Mouse (Mus musculus): ENCODE data around the gene Gal3st1.
A peak's percentile ranks its signal among the peaks of the same experiment; 100 is the strongest.
"Not testable (repeated sequence)": the region's sequence is repeated elsewhere in the genome, so short reads cannot be mapped to it uniquely, and the experiment has no call there.

Gene Gal3st1

DNA sequence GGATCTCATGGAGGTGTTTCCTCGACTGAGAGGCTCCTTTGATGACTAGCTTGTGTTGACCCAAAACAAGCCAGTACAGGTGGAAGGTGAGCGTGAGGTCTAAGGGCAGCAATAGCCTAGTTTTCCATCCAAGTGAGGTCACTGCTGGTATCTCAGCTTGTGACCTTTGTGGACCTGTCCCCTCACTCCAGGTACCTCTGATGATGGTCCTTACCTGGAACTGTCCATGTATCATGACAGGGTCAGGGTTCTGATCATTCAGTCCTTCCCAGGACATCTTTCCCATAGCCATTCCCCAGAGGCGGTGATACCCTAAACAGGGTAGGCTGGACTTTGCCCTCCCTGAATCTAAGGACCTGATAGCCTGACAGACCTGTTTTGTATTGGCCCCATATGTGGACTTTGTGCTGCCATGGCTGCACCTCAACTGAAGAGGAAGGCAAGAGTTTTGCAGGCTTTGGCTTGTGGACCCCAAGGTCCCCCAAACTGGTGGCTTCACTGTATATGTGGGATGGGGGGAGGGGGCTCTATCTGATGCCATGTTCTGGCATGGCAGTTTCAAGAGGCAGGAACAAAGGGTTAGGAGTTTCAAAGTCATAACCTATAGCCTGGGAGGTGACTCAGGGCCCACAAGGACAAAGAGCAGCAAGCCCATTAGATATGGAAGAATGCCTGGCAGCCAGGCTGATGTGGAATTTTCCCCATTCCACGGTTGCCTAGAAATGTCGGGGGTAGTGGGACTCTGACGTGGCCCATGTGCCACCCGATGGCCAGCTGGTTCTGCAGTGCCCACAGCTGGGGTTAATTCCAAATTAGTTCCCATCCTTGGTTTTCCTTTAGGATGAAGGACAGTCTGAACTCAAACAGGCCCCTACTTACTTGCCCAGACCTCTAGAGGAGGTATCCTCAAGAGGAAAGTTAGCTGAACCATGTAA, 894 bp upstream of the Gal3st1 start:
- no peak for DNase-seq (ENCODE audit: low read depth in 2 of 2, low spot score in 2 of 2)

DNA sequence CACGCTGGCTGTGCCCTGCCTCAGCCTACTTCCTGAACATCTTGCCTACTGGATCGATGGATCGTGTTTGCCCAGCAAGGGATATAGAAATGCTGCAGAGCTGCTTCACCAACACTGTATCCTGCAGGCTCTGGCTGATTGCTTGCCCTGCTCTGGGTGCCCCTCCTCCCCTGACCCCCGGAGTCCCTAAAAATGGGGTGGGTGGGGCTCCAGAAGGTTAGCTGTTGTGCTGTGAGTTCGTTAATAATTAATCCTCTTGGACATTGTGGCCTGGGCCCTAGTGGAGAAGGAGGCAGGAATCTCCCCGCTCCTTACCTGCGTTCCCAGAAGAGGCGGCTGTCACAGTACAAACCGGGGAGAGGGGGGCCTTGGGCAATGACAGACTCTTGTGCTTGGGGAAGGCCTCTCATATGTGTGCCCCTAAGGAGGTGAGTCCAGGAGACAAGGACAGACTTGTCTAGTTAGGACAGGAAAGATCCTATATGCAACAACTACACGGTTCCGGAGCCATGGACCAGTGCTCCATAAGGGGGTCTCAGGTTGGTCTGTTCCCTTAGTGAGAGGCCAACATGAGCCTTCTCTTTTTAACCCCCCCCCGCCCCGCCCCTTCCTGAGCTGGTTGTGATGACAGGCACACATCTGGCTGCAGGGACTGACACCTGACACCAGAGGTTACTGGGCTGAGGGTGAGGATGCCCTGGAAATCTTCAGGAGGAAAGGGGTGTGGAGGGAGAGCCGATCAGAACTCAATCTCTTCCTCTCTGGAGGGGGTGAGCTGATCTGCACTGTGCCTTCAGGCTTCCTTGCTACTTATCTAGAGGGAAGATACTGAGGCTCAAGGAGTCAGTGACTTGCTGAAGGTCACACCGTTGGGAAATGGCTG, 668 bp downstream of the Gal3st1 start:
- DNase-seq (ENCODE audit: low read depth in 2 of 2, low spot score in 2 of 2): no peak

DNA sequence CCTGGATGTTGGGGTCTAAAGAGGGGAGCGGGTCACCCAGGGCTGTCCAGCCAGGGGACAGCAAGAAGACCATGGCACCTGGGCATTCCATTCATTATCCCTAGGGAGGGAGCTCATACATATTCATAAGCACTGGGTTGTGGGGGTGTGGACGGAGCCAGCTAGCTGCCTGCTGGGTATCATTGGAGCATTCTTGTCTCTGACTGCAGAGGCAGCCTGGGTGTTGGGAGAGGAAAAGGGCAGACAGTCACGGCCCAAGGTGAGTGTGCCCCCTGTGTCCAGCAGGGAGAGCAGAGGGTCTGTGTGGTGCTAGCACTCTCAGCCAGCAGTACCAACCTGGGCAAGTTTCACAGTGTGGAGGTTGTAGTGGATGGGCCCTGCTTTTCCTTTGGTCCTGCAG, 6.3 kb downstream of the Gal3st1 start:
- no peak for DNase-seq (ENCODE audit: low read depth in 2 of 2, low spot score in 2 of 2)

DNA sequence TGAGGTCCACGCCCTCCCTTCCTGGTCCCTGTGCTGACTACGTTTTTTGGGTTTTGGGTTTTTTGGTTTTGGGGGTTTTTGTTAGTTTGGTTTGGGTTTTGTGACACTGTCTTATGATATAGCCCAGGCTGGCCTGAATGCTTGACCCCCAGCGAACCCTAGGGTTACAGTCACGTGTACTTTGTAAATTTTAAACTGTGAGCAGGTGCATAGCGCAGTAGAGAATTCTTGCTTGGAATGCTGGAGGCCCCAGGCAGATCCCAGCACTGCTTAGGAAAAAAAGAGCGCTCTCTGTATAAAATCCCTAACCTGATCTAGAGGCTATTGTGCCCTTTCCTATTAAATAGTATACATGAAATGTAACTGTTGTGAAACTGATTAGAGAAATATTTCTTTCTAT, 9.7 kb downstream of the Gal3st1 start:
- DNase-seq (ENCODE audit: low read depth in 2 of 2, low spot score in 2 of 2): no peak

DNA sequence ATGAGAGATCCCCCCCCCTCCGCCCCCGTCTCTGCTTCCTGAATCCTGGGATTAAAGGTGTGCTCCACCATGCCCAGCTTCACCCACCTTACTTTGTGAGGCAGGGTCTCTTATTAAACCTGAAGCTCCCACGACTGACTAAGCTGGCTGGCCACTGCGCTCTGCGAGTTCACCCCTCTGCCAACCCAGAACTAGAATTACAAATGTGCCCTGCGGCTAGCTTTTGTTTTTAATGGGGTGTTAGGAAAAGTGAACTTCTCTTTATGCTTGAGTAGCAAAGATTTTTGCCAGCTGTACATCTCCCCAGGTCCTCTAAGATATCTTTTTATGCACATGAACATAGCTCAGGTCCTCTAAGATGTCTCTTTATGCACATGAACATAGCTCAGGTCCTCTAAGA, 10.5 kb downstream of the Gal3st1 start:
- DNase-seq (ENCODE audit: low read depth in 2 of 2, low spot score in 2 of 2): no peak

DNA sequence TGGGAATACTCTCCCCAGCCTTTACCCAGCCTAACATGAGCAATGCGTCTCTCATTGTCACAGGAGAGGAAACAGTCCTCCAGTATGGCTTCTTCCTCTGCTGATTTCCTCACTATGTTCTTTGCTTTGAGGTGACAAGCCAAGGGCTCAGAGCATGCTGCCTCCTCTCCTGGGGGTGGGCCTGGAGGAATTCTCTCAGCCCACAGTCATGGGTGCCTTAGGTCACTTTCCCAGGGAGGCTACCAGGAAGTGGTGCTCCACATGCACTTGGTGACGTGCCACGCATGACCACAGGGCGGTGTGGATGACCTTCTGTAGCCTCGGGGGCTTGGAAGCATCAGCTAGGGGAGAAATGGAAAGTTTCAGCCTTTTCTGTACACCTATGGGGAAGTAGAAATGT, 12.1 kb downstream of the Gal3st1 start:
- no peak for DNase-seq (ENCODE audit: low read depth in 2 of 2, low spot score in 2 of 2)

DNA sequence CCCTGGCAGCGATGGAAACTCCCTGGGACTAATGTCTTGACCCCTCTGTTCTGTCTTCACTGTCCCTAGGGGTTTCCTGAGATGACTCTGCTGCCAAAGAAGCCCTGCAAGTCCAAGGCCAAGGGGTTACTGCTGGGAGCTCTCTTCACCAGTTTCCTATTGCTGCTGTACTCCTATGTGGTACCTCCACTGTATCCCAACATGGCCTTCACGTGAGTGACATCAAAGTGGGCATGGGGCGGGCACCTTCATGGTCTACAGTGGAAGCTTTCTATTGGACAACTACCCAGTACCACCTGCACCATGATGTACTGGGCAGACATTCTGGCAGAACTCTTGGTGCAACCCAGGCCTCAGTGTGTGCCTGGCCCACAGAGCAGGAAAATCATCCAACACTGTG, 13.4 kb downstream of the Gal3st1 start:
- DNase-seq (ENCODE audit: low read depth in 2 of 2, low spot score in 2 of 2): no peak

DNA sequence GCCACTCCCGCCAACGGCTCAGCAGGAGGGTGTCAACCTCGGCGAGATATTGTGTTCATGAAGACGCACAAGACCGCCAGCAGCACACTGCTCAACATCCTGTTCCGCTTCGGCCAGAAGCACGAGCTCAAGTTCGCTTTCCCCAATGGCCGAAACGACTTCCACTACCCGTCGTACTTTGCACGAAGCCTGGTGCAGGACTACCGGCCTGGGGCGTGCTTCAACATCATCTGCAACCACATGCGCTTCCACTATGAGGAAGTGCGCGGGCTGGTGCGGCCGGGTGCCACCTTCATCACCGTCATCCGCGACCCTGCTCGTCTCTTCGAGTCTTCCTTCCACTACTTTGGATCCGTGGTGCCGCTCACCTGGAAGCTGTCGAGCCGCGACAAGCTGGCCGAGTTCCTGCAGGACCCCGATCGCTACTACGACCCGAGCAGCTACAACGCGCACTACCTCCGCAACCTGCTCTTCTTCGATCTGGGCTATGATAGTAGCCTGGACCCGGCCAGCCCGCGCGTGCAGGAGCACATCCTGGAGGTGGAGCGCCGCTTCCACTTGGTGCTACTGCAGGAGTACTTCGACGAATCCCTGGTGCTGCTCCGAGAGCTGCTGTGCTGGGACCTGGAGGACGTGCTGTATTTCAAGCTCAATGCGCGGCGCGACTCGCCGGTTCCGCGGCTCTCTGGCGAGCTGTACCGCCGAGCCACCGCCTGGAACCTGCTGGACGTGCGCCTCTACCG, 14.7 kb downstream of the Gal3st1 start:
- DNase-seq (ENCODE audit: low read depth in 2 of 2, low spot score in 2 of 2): no peak

DNA sequence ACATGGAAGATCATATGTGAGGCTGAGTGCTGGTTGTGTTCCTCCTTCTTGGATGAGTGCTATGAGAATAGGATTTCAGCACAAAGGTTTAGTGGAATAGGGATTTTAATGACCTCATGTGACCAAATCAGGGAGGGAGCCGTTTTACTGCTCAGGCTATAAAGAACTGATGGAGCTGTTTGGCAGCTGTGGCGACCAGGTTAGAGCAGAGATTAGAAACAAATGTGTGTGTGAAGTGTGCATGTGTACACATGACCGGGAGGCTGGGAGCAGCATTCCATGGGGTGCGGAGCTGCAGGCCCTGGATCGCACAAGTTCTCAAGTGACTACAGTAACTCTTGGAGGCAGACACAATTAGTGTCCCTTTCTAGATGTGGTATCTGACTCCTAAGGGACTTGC, 16.1 kb downstream of the Gal3st1 start:
- no peak for DNase-seq (ENCODE audit: low read depth in 2 of 2, low spot score in 2 of 2)

DNA sequence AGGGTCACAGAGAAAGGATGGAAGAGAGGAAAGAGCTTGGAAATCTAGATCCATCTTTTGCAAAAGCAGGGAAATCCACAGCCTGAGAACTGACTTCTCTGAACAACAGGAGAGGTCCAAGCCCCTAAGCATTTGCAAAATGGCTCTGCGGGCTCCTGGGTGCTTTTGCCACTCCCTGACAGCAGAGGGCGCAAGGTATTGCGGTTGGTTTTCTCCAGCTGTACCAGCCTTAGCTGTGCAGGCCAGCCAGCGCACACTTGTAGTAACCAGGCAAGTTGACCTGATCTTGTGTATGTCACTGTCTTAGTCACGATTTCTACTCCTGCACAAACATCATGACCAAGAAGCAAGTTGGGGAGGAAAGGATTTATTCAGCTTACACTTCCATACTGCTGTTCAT, 18.2 kb downstream of the Gal3st1 start:
- peak in 1 of 2 experiments; percentile 37 for DNase-seq (ENCODE audit: low read depth in 2 of 2, low spot score in 2 of 2)

DNA sequence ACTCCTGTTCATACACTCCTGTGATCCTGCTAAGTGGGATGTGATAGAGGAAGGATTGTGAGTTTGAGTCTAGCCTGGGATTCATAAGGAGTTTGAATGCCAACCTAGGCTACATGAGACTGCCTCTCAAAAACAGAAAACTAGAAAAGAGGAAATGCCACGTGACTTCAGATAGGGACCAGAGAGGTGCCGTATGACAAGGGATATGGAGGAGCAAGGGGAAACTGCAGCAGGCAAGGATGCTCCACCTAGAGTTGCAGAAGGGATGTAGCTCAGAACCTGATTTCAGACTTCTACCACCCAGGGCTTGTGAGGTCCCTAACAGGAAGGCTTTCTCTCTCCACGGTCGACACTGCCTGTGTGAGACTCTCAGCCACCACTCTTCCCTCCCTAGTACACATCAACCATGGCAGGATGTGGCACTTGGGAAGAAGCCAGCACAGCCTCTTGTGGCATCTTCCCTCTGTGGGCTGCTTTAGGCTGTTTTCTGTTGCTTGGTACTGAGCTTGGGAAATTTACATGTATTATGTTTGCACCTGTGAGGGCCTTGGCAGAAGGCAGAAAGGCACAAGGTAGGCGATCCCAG, 21.9 kb downstream of the Gal3st1 start:
- DNase-seq (ENCODE audit: low read depth in 2 of 2, low spot score in 2 of 2): no peak

DNA sequence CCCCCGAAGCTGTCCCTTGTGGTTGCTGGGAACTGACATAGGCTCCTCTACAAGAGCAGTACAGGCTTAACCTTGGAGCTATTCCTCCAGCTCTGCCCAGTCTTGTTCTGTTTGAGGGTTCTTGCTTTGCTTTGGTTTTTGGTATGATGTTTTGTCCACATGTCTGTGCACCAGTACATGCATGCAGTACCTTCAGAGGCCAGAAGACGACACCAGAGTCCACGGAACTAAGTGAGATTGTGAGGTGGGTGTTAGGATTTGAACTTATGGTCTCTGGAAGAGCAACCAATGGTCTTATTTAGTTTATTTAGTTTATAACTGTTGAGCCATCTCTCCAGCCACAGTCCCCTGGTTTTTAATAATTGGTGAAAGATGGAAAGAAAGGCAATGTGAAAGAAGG, 23.0 kb downstream of the Gal3st1 start:
- no peak for DNase-seq (ENCODE audit: low read depth in 2 of 2, low spot score in 2 of 2)

DNA sequence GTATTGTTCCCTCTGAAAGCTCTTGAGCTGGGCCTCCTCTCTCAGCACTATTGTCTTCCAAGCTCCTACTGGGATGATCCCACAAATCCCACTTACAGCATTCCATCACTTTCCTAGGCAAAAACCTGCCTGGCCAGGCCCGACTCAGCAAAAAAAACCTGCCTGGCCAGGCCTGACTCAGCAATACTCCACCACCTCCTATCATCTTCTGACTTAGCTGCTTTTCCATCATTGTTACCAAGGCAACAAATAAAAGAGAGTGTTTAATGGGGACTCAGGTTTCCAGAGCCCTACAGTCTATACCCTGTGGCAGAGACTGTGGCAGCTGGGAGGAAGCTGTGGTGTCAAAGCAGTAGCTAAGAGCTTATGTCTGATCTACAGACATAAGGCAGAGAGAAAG, 29.2 kb downstream of the Gal3st1 start:
- DNase-seq (ENCODE audit: low read depth in 2 of 2, low spot score in 2 of 2): no peak

DNA sequence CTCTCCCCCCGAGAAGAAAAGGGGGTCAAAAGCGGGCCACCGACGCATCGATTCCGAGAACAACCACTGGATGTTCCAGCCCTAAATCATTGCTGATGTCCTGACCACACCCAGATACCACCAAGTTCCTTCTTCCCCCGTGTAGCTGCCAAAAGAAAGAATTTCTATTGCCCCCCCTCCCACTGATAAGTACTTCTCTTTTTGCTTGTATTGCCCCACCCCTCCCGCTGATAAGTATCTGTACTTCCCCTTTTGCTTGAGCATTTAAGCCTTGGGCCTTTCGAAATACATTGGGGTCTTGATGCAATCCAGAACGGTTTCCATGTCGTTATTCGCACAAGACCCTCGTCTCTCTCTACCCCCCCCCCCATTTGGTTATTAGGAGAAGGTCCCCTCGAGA, 32.4 kb downstream of the Gal3st1 start:
- DNase-seq (ENCODE audit: low read depth in 2 of 2, low spot score in 2 of 2): not testable (repeated sequence)

DNA sequence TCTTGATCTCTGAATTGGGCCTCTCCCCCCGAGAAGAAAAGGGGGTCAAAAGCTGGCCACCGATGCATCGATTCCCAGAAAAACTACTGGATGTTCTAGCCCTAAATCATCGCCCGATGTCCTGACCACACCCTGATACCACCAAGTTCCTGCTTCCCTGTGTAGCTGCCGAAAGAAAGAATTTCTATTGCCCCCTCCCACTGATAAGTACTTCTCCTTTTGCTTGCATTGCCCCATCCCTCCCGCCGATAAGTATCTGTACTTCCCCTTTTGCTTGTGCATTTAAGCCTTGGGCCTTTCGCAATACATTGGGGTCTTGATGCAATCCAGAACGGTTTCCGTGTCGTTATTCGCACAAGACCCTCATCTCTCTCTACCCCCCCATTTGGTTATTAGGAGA, 38.7 kb downstream of the Gal3st1 start:
- DNase-seq (ENCODE audit: low read depth in 2 of 2, low spot score in 2 of 2): not testable (repeated sequence)

DNA sequence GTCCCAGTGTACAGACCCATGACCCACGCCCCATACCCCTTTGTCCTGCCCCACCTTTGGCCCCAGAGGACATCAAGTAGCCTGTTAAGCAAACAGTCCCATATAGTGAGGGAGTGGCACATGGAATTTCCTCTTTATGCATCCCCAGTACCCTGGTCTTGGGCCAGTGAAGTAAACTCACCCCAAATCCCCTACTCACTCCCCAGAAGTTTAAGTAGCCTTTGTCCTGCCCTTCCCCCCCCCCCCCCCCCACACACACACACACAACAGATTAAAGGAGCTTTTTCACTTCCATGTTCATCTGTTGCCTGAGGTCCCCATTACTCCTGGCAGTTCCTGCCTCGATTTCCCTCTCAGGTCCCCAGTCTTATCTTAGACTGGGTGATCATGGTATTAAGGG, 39.9 kb downstream of the Gal3st1 start:
- no peak for DNase-seq (ENCODE audit: low read depth in 2 of 2, low spot score in 2 of 2)

DNA sequence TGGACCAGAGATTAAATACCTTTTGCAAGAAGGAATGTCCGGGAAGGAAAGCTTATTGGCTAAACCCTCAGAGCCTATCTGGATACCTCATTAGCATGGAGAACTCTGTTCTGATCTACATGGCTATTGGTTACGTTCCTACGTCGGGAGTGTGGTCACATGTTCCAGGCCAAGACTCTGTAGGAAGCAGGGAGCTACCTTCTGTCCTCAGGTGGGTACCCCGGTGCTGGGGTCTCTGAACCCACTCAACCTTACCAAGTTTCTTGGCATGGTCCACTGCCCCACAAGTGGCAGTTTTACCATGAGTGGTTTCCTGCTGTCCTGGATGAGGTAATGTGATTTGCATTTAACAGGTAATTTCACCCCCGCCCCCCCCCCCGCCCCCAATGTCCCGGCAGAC, 43.6 kb downstream of the Gal3st1 start:
- DNase-seq (ENCODE audit: low read depth in 2 of 2, low spot score in 2 of 2): no peak

DNA sequence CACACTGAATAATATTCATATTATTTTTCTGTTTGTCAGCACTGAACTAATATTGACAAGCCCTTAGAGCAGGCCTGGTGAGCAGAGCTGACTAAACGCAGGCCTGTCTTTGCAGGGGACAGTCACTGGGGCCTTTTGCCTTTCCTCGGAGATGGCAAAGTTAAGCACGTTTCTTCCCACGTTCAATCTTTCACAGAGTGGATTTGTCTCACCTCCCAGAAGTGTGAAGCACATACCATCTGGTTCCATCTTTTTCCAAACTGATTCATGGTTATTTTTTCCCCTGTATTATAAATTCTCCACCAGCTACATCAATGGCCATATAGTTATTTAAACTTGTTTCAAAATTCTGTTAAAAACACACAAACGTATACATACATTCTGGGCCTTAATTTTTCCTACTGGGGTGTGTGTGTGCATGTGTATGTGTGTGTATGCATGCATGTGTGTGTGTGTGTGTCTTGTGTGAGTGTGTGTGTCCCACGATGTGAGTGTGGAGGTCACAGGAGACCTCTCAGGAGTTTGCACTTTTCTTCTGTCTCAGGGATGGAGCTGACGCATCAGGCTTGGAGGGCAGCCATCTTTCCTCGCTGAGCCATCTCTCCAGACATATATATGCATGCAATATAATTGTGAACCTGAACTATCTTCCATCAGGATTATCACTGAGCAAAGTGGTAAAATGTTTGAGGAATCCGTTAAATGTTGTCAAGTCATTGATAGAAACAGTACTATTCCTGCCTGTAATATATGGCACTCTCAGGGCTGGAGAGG, 44.3 kb downstream of the Gal3st1 start:
- no peak for DNase-seq (ENCODE audit: low read depth in 2 of 2, low spot score in 2 of 2)

DNA sequence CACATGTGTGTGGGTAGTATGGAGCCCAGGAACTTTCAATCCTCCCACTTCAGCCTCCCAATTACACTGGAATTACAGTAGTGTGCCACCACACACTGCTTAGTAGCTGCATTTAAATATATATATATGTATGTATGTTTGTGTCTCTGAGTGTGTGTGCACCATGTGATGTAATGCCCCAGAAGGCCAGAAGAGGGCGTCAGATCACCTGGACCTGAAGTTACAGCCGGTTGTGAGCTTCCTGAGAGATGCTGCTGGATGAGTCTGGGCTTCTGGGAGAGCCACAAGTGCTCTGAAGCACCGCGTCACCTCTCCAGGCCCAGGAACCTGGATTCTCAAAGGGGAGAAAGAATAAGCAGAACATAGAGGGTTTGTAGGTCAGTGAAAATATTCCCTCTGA, 45.9 kb downstream of the Gal3st1 start:
- no peak for DNase-seq (ENCODE audit: low read depth in 2 of 2, low spot score in 2 of 2)
